Mouse (Mus musculus) spleen, embryonic (tissue): Measurements from ENCODE around the gene Dohh.

Source experiments
- CTCF ChIA-PET: fragments of 350-600 bp; sonication (Branson Sonifier 250); formaldehyde crosslinking; loops from one replicate; lab custom pipeline; 2022; lab: Charles Lee

Gene Dohh

DNA sequence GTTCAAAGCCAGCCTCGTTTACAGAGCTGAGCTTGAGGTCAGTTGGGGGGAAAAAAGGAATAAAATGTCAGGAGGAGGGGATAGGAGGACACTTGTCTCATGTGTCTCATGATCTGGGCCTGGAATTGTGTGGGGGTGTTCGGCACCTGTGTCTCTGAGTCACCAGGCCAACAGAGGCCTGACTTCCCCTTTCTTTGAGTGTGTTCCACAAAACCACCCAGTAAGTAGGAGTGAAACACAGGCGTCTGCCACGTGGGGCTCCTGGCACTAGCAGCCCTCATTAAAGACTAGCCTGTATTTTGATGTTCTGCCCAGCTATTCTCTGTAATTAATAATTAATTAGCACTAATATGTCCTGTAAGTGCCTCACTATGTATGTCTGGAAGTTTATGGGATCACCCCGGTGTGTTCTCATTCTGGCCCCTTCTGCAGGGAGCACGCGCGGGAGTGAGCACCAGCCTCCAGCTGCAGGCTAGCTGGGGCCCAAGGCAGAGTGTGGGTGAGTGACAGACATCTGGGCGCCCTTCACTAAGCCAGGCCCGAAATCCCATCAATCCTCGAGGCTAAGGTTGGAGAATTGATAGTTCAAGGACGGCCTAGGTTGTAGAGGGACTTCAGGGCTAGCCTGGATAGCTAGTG, 27.8 kb upstream of the Dohh start:
- CTCF ChIA-PET: interaction anchor here (0.6 kb wide), 1 partner anchor 188 kb away, joined by 4 read pairs; no protein-coding TSS in a partner anchor

DNA sequence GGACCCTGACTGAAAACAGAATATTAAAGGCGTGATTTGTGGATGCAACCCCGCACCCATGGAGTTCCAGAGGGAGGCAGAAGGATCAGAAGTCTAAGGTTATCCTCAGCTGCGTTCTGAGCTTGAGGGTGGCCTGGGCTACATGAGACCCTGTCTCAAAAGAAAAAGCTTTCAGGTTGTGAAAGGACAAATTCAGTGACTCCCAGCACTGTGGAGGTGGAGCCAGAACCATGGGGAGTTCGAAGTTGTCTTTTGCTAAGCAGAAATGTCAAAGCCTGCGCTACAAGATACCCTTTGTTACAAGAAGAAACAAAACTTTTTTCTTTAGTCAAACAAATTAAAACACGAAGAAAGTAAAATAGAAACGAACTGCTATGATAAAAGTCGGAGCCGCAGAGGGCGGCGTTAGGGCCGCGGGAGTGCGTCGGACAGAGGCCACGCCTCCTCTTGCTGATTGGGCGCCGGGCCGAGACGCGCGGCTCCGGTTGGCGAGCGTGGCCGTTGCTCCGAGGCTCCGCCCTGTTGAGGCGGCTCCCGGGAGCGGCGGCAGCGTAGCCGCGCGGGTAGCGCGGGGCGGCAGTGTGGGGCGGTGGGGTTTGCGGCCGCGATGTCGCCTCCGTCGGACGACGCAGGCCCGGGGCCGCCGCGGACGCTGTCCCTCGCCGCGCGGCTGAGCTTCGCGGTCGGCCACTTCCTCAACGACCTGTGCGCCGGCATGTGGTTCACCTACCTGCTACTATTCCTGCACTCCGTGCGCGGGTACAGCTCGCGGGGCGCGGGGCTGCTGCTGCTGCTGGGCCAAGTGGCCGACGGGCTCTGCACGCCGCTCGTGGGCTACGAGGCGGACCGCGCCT, 27.0 kb upstream of the Dohh start, which contains the start of gene Mfsd12:
TSS of gene Mfsd12 (plus strand) at position 501 of the 854 bp plus-strand sequence.
- CTCF ChIA-PET: interaction anchor here (0.6 kb wide), 2 partner anchors 140 to 188 kb away, joined by 3 to 4 read pairs; no protein-coding TSS in a partner anchor

DNA sequence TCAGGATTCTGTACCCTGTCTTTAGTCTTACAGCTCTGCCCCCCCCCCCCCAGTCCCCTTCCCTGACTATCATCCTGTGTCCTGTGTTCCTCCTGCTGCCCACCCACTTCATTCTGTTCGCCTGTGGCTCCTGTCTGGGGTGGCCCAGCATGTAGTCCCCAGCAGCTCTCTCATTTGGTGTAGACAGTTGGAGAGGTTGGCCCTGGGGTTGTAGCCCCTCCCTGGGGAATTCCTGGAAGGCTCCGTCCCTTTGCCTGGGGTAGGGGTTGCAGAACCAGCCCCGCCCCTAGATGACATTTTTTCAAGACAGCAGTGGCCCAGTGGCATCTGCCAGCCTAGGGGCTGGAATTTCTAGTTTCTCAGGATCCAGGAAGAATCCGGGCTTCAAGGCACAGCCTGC, 26.0 kb upstream of the Dohh start:
- CTCF ChIA-PET: interaction anchor here (0.6 kb wide), 1 partner anchor 22 kb away, joined by 3 read pairs; no protein-coding TSS in a partner anchor

DNA sequence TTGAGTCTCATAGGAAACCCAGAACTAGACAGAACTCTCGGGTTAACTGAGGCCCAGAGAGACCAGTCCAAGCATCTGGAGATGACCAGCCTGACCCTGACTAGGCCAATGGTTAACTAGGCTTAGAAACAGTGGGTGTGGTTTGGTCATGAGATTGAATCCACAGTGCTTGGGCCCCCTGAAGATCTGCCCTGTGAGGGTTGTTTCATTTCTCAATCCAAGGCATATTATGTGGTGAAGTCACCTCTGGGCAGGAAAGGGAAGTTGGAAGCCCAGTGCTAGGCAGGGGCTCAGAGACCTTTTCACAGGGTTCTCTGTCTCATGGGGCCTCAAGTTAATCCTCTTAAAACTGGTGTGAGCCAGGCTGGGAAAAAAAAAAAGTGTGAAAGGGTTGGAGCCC, 25.4 kb upstream of the Dohh start:
- CTCF ChIA-PET: no interaction called here

DNA sequence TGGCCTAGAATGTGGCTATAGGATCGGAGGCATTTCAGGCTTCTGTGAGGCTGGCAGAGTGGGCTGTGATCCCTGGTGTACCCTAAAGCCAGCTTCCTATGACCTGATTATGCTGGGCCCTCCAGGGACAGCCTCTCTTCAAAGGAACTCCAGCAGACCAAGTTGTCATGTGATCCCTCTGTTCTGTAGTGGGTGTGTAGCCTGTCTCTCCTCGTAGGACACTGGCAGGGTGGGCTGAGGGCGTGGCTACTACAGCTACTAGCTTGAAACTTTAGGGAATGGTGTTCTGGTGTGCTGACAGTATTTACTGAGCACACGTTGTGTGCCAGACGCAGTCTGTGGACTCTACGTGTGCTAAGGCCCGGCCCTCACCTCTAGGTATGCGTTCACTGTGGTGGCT, 23.5 kb upstream of the Dohh start:
- CTCF ChIA-PET: interaction anchor here (1.1 kb wide), 1 partner anchor 19 kb away, joined by 3 read pairs; no protein-coding TSS in a partner anchor

DNA sequence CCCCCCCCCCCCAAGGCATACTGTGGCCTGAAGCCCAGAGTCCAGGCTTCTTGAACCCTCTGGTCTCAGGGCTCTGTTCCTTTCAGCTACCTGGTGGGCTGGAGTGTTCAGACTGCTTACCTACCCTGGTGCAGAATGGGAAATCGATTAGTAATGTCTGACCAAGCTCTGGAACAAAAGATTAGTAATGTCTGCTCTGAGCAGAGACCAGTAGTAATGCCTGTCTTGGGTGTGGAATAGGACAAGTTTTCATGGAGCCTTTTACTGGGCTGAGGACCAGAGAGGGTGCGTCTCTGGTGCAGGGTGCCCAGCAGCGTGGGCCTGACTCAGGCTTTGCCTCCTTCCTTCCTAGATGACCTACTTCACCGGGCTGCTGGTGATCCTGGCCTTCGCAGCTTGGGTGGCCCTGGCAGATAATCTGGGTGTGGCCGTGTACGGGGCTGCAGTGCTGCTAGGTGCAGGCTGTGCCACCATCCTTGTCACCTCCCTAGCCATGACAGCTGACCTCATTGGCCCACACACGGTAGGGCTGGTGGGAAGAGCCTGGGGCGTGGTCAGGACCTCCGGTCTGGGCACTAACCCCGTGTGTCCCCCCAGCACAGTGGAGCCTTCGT, 21.8 kb upstream of the Dohh start:
- CTCF ChIA-PET: interaction anchor here (0.5 kb wide), 1 partner anchor 997 kb away, joined by 8 read pairs; no protein-coding TSS in a partner anchor

DNA sequence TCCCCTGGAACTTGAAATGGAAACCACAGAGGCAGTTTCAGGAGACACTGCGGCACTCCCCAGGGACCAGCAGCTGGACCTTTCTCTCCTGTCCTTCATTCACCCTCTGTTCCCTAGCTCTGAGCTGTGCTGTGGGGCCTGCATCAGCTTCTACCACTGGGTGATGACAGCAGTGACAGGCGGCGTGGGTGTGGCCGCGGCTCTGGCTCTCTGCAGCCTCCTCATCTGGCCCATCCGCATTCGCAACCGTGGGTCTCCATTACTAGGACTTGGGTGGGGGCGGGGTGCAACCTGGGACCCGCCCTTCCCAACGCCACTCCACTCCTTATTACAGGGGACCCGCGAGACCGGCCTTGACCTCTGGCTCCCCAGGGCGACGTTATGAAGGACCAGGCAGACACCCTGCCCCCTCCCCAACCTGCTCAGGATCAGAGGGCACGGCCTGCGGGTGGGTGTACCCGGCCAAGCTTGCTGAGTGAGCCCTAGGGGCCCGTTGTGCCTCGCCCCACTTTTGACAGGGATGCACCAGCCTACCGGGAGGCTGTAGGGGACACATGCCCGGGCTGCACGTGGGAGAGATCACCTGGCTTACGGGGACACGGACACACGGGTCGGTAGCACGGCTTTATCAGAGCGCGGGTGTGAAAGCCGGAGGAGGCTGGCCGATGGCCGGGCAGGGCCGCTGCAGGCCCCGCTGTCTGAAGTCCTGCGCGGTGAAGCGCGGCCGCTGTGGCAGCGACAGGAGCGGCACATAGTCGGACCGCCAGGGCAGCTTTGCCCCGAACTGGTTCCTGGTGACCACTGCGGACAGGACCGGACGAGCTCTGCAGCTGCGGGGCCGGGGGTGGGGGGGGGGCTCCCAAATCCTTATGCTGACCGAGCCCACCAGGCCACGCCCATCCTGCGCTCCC, 20.5 kb upstream of the Dohh start:
- CTCF ChIA-PET: interaction anchor here (1.1 kb wide), 1 partner anchor 9 kb away, joined by 9 read pairs; no protein-coding TSS in a partner anchor

DNA sequence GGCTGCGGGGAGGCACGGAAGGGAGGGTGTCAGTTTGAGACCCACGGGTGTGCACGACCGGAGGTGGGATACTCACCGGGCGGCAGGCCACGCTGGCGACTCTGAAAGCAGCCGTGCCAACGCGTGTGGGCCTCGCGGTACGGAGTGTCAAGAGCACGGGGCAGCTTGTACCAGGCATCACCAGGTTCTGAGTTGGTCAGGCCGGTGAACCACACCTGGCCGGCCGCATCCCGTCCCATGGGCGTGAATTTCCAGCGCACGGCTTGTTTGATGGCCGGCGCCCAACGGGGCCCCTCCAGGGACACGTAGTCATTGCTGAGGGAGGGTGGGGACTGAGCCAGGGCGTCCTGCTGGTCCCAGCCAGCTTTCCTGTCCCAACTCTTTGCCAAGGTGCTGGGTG, 19.6 kb upstream of the Dohh start:
- CTCF ChIA-PET: no interaction called here

DNA sequence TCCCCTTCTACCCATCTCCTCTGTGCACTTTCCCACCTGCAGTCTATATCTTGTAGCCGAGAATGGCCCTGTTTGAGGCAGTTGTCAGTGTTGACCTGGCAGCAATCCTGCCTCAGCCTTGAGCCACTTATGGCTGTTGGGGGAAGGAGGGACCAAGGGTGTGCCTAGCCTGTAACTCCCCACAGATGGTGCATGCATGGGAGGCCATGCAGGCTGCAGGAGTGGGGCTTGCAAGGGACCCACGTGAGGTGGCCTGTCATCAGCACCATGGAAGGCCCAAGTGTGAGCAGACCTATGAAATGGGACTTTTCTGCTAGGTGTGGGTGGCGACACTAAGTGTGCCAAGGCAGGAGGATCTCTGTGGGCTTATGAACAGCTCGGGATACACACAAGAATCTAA, 19.2 kb upstream of the Dohh start:
- CTCF ChIA-PET: no interaction called here

DNA sequence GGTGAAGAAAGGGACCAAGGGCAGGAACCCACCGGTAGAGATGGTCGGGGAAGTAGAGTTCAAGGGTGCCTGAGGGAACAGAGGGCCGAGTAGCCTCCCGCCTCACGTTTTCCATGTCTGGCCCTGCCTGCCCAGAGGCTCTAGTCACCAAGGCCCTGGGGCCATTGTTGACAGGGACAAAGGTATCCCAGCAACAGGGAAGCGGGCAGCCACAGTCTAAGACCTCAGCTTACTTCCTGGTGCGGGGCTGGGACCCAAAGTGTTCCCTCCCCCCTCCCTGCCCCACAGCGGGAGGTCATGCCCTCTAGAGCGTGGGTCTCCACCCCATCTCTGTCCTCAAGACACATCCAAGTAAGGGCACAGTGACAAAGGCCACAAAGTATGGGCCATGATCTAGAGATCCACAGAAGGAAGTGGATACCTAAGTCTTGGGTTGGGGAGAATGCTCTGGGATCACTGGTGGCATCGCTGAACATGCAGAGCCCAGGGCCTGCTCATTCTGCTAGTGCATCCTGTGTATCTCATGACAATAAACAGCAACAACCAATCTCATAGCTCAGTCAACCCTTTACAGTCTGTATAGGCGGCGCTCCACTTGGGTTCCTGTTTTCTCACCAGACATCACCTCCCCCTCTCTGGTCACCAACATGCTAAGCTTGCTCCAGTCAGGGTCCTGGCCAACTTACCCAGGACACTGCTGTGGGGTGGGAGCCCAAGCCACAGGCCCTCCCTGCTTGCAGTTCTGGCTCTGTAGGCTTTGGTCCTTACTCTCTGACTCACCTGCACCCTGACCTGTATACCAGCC, 18.4 kb upstream of the Dohh start, which contains the start of gene 4930404N11Rik:
TSS of gene 4930404N11Rik (minus strand) at position 145 of the 805 bp plus-strand sequence.
- CTCF ChIA-PET: interaction anchor here (0.6 kb wide), 1 partner anchor 135 kb away, joined by 4 read pairs; no protein-coding TSS in a partner anchor

DNA sequence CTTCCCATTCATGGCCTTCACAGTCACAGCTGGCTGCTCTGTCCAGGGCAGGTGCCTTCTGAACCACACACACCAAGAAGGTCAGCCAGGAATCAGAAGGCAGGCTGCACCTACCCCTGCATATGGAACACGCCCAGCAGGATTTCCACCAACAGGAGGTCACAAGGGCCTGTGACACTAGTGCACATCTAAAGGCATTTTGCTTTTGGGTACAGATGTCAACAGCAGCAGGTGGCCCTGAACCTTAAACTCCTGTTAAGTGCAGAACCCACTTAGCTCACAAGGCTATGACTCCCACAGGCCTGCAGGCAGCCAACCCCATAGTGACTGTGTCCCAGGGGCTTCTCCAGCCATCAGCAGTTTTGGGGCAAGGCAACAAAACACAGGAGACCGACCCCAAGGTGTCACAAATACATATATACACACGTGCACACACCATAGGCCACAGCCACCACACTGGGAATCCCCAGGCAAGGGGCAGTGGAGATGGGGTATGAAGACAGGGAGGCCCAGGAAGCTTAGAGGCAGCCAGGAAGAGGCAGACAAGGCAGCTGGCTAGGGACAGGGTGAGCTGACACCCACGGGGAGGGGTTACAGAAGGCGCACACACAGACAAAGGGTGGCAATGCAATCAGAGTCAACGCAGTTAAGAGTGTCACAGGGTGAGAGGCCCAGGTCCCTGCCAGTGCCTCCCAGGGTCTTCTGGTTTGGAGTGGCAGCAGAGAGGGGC, 17.6 kb upstream of the Dohh start:
- CTCF ChIA-PET: interaction anchor here (0.6 to 1.0 kb wide), 2 partner anchors 12 to 136 kb away, joined by 3 to 4 read pairs; no protein-coding TSS in a partner anchor

DNA sequence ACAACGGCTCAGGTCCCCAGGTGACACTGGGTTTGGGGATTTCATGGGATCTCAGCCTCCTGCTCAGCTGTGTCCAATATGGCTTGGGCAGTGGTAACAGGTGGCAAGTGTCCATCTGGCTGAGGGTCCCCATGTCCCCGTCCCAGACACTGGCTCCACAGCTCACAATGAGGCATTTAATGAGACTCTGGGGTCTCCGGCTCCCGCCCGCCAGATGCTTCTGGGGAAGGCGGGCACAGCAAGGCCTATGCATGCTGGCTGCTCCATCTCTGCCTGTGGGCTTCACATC, 17.1 kb upstream of the Dohh start:
- CTCF ChIA-PET: interaction anchor here (1.0 kb wide), 1 partner anchor 13 kb away, joined by 3 read pairs; no protein-coding TSS in a partner anchor

DNA sequence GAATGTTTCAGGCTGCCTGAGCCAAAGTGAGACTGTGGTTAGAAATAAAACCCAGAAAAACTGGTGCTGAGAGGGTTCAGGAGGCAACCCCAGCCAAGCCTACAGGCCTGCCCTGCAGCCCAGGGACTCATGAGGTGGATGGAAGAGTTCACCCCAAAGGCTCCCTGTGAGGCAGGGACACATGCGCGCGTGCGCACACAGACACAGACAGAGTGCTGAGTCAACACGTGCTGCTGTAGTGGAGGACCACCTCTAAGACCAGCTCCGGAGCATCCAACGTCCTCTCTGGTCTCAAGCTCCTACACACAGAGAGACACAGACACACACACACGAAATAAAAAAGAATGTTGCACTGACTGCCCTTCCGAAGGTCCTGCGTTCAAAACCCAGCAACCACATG, 8.9 kb upstream of the Dohh start:
- CTCF ChIA-PET: no interaction called here

DNA sequence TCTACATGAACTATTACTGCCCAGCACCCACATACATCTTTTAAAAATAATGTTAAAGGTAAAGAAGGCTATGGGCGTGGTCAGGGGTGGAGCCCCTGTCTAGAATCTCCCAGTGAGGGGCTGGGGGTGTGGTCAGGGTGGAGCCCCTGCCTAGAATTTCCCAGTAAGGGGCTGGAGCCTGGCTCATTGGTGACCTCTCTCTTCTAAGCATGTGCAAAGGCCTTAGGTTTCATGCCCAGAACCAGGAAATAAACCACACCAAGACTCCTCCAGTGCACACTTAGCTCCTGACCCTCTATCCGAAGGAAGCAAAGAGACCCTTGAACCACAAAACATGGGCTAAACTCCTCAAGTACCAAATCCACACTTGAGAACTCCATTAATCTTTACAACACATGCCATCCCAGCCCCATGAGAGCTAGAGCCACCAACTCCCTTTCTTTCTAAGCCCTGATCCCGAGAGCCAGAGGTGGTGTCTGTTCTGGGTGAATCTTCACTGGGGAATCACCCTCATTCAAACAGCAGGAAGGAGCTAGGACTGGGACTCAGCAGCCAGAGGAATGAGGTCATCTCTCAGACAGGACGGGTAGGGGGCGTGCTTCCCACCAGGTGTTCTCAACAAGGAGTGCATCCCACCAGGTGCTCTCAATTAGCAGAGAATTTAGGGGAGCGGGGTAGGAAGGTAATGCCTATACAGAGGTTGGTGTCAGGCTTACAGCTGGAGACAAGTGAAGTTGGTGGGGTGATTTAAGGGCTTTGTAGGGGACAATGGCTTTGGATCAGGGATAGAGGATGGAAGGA, 7.5 kb upstream of the Dohh start:
- CTCF ChIA-PET: no interaction called here

DNA sequence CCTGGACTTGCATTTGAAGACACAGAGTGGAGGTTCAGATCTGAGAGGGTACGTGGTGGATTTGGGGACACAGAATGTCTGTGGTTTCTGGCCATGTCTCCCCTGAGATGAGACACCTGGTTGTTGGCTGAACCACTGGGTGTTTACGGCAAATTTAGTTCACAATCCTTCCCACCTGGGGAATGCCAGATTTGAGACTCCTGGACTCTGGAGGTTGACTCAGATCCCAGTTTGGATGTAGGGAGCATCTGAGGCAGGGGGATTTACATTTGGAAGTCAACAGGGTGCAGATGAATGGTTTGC, 6.9 kb upstream of the Dohh start:
- CTCF ChIA-PET: interaction anchor here (0.7 kb wide), 1 partner anchor 25 kb away, joined by 3 read pairs; no protein-coding TSS in a partner anchor

DNA sequence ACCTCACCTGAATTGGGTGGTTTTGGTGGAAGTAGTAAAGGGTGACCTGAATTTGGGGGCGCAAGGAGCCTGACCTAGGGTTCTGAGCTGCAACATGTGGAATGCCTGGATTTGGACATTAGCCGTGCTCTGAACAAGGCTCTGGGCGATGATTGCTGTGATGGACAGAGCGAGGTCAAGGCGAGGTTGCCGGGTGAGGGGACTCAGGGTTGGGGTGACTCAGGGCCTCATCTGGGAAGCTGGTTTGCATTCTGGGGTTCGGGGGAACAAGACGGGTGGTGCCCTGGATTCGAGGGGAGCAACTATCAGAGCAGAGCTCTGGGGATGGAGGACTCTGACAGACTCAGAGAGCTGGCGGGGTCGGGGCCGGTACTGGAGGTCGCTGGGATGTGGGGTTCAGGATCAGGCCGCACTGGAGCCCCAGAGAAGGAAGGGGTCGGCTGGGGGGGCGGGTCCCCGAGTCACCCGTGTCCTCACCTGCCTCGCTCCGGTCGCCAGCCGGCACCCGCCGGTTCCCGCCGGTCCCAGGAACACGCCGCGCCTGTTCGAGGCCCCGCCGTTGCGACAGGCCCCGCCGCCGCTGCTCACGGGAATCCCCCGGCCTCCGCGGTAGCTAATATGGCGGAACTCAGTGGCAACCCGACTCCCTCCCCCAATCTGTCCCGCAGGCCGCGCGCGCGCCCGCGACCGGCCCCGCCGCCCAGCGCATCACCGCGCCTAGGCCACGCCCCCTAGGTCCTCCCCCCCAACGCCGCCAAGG, 6.3 kb upstream of the Dohh start, which contains the start of gene Fzr1:
TSS of gene Fzr1 (minus strand) at position 724 of the 760 bp plus-strand sequence.
- CTCF ChIA-PET: interaction anchor here (0.7 kb wide), 1 partner anchor 26 kb away, joined by 3 read pairs; no protein-coding TSS in a partner anchor

DNA sequence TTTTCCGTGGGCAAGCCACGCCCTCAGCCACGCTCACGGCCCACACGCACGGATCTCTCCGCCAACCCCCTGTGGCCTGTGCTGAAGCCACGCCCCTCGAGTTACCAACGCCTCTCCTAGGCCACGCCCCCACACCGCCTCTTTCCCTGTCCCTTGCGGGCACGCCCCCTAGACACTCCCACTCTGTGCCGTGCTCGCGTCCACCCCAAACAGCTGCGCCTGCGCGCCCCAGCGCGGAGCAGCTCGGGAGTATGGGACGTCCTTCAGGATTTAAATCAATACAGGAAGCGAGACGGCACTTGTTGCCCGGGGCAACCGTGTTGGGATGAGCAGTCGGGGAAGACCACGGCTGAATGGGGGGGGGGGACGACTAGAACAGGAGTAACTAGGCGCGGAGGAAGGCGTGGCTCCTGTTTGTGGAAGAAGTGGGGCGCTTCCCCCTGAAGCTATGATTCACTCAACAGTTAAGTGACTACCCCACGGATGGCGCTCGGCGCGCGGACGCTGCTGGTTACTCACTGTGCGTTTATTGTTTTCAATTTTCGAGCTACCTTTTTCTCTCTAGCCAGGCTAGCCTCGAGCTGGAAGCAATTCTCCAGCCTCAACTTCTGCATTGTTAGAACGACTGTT, 5.6 kb upstream of the Dohh start:
- CTCF ChIA-PET: interaction anchor here (0.6 kb wide), 1 partner anchor 88 kb away, joined by 3 read pairs; no protein-coding TSS in a partner anchor
